Mouse (Mus musculus) cortical plate, adult 2 months (tissue): ENCODE results near the gene Nat8f6.

Source experiments
- CTCF ChIP-seq: fragments of 200-500 bp; IDR thresholded peaks from 2 replicates; pipeline ENCODE4 v1.5.1; 2011; ENCODE audit warnings: mild to moderate bottlenecking, control low read depth, low read length; ENCODE audit not compliant: insufficient read depth; ENCODE audit errors: extremely low read depth
- POLR2A ChIP-seq: fragments of 200-500 bp; IDR thresholded peaks from 2 replicates; pipeline ENCODE4 v1.6.1; 2011; ENCODE audit warnings: mild to moderate bottlenecking, low read length, control low read depth; ENCODE audit not compliant: insufficient read depth; ENCODE audit errors: extremely low read depth

GRCm38 (mm10) chr6:85839982-85840381, 19.2 kb upstream of the Nat8f6 start:
- TF ChIP-seq CTCF, result no peak
- TF ChIP-seq POLR2A, result no peak
